Mouse (Mus musculus) layer of hippocampus, postnatal 25 days (tissue): ENCODE results near the gene Vmn2r37. TPM values are rescaled to one million over a fixed set of nuclear protein-coding genes. Genes with fewer than 3 reads are reported as not detected.
"Not testable (repeated sequence)": the region's sequence is repeated elsewhere in the genome, so short reads cannot be mapped to it uniquely, and the experiment has no call there.

ENCODE experiments used
- DNase-seq, 2 experiments: peaks; one replicate each; pipeline ENCODE4 v3.0.0; 2022; ENCODE audit warnings: mixed read lengths in 2 of 2, low spot score in 1 of 2; ENCODE audit errors: extremely low spot score in 1 of 2
- total RNA-seq, 2 experiments: library from RNA; stranded (reverse); gene quantifications; 2 replicates each; pipeline ENCODE4 v1.2.3; 2021

Gene Vmn2r37
- not detected for total RNA-seq

GRCm38 (mm10) chr7:9223553-9223952, at the start of gene Vmn2r37:
Vmn2r37 (minus strand) TSS chr7:9223653.
- DNase-seq, result not testable (repeated sequence)

Other genes with a start within 250 kb of the Vmn2r37 start
- gene Vmn2r39, start 192.9 kb downstream of the Vmn2r37 start, total RNA-seq, result not detected
- not detected for gene Vmn2r38, start 125.8 kb downstream of the Vmn2r37 start, total RNA-seq